Mouse (Mus musculus): Measurements from ENCODE around the gene Gm26920.

Gene Gm26920

DNA sequence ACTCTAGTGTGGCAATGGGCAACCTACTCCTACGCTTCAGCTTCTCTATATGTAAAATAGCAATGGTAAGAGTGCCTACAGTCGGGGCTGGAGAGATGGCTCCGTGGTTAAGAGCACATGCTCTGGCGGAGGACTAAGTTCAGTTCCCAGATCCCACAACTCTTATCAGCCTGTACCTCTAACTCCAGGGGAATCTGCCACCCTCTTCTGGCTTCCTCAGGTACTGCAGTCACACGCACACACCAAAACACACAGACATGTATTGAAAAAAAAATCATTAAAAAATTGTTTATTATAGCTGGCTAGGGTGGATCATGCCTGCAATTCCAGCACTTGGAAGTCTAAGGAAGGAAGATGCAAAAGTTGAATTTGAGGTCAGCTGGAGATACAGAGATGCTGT, 27.7 kb downstream of the Gm26920 start:
- in situ Hi-C loops (cut with MboI, MseI): loop anchor here (10.0 kb wide), 1 partner anchor 48 kb away; no protein-coding TSS in a partner anchor

DNA sequence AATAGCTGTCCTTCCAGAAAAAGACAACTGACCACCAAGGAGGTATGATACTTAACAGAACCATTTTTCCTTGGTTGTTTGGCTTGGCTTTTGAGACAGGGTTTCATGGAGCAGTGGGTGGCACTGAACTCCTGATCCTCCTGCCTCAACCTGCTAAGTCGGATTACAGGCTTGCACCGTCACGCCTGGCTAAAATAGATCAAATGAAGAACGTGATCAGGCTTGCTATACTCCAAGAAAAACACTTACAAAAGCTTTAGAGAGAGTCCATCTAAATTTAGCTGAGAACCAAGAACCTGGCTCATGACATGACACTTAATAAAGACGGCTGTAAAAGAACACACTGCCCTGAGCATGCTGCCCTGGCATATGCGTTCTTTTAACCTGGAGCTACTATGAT, 29.9 kb downstream of the Gm26920 start:
- in situ Hi-C loops (cut with MboI, MseI): loop anchor here (10.0 kb wide), 1 partner anchor 46 kb away; no protein-coding TSS in a partner anchor

DNA sequence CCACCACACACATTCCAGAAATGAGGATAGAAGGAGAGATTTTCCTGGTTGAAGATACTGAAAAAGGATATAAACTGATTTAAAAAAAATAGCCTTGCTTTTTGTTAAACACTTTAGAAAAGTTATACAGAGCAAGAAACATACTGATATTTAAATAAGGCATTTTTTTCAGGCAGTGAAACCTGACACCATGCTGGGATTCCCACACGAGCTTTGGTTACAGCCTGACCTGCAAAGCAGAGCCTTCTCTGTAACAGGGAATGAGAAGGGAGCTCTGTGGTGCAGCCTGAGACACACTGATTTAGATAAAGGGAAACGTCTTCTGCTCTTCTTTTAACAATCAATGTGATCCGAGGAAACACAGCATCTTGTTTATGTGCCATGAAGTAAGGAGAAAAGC, 36.6 kb downstream of the Gm26920 start:
- in situ Hi-C loops (cut with MboI, MseI): loop anchor here (10.0 kb wide), 1 partner anchor 99 kb away; the partner anchor contains the start of gene Zfp74

DNA sequence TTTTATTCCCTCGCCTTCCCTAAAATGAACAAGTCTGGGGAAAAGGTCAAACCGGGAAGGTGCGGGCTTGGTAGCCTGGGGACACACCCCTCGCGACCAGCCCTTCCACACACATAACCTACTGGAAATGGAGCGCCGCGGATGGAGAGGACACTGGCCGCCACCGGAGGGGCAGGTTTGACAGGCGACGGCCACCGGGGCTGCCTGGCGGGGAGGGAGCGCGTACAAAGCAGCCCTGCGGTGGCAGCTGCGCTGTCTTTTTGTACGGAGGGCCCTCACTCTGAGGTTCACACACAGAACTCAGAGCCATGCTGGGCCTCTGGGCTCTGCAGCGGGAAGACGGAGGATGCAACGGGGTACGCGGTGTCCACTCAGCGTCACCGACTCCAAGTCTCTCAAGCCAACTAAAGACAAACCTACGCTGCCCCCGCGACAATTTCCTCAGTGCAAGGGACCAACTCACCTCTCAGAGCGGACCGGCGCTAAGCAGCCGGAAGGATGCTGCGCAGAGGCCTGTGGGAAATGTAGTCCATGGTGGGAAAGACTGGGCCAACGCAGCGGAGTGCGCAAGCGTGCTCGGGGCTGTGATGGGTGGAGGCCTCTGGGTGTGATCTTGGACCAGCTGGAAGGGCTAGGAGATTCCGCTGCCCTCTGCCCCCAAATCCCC, 39.2 kb downstream of the Gm26920 start, which contains the start of gene Zfp14:
TSS of gene Zfp14 (minus strand) at position 499 of the 667 bp plus-strand sequence.
- in situ Hi-C loops (cut with MboI, MseI): loop anchor here (10.0 kb wide), 1 partner anchor 96 kb away; the partner anchor contains the start of gene Zfp74

DNA sequence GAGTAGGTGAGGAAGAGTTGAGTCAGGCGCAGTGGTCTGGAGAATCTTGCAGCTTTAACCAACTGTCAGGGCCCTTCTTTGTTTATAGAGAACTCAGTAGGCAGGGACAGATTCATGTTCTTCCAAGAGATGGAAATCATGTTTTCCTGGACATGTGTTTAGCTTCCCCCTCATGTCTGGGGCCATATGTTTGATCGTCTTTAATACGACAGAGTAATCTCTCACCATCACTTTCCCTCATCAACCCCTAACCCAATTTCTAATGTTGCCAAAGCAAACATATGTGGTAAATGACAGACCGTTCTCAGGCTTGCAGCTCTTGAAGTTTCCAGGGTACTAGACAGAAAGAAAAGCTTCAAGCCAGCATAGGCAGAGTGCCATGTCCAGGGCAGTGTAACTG, 42.1 kb downstream of the Gm26920 start:
- in situ Hi-C loops (cut with MboI, MseI): no loop called here

DNA sequence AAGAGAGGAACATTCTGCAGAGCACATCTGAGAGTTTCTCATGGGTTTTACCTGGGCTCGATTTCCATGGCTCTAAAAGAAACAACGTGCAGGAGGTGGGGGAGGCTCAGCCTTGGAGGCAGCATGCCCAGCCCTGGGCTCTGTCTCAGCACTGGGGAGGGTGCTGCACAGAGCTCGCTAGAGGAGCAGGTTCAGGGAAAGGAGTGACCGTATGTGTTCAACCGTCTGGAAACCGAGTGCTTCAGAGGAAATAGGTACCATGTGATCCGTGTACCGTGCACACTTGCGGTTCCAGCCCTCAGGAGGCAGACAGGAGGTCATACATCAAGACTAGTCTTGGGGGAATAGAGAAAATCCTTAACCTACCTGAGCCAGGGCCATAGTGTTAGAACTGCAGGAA, 45.9 kb downstream of the Gm26920 start:
- in situ Hi-C loops (cut with MboI, MseI): no loop called here

DNA sequence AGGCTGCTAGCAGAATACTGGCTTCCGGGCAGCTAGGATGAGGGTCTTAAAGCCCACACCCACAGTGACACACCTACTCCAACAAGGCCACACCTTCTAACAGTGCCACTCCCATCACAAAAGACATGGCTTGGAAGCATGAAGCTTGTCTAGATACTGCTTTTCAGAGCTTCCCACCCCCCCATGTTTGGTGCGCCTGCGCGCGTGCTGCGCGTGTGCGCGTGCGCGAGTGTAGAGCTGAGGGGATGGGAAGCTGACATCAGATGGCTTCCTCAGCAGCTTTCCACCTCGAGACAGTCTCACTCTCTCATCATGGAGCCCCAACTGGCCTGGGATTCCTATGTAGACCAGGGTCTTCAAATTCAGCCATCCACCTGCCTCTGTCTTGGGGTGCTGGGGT, 55.9 kb downstream of the Gm26920 start:
- in situ Hi-C loops (cut with MboI, MseI): no loop called here

DNA sequence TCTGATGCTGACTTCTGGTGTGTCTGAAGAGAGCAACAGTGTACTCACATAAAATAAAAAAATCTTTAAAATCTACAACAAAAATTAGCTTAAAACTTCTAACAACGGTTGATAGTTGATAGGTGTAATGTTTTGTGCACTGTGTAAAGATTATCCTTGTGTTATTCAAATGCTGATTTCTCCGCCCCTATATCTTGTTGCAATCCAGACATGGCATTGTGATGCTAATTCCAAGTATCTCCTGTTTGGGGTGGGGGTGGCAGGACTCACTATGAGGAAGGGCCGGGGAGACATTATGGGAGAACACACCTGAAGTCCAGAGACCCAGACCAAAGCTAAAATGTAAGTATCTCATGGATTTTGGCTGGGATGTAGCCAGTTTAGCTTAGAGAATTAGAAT, 58.8 kb downstream of the Gm26920 start:
- in situ Hi-C loops (cut with MboI, MseI): no loop called here

DNA sequence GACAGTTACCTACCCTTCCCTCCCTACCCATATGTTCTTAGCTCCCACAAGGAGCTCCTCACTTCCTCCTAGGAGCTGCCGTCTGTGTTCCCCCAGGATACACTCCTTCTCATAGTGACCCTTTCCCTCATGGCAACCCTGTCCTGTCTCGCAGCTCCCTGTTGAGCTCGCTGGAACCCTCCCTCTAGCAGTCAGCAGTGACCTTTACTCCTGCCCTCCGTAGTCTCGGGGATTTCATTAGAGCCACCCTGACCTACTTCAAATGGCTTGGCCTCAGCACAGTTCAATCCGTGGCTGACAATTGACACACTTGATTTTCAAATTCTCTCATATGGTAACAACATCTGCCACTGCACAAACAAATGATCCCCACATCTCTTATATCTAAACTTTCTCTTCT, 59.5 kb downstream of the Gm26920 start:
- in situ Hi-C loops (cut with MboI, MseI): no loop called here

DNA sequence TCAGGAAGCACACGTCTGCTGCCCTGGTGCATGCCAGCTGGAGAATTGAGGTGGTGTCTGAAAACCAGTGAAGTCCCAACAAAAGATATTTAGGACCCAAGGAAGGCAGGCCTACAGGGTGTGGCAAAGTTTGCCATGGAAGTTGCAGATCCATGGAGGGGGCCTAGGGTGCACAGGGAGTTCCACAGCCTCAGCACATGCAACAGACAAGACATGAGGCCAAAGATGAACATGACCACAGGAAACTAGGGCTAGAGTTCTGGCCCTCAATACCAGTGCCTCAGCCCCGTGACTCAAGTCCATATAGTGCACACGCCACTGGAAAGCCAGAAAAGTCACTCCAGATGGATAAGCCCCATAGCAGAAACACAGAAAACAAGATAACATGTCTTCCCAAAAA, 61.6 kb downstream of the Gm26920 start:
- in situ Hi-C loops (cut with MboI, MseI): no loop called here

DNA sequence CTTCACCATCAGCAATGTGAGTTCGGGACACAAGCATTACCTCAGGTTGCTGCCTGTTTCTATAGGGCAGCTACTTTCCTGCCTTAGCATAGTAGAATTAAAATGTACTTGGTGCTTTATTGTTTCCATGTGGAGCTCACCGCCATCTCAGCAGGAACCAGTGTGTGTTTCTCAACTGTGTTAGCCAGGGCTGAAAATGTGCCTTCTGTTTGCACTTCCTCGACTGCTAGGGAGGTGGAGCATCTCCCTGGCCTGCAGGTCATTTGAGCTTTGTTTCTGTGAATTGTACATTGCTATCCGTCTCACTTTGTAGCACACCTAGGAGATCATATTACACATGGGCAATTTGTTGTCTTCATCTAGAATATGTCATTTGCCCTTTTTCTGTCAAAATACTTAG, 62.9 kb downstream of the Gm26920 start:
- in situ Hi-C loops (cut with MboI, MseI): no loop called here

DNA sequence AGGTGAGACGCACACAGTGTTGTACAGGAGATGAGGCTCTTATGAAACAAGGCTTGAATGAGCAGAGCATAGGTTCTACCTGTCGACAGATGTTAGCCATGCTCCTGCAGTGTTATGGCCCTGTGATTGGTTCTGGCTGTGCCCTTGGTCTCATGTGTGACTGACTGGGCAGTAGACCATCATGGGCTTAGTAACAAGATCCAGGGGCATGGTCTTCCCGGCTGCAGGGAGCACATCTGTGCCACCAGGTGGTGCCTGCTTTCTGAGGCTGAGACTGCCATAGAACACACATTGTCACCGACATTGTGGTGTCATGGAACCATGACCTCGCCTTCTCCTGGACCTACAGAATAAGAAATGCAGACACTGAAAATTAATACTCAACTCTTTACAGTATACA, 64.9 kb downstream of the Gm26920 start:
- in situ Hi-C loops (cut with MboI, MseI): no loop called here

DNA sequence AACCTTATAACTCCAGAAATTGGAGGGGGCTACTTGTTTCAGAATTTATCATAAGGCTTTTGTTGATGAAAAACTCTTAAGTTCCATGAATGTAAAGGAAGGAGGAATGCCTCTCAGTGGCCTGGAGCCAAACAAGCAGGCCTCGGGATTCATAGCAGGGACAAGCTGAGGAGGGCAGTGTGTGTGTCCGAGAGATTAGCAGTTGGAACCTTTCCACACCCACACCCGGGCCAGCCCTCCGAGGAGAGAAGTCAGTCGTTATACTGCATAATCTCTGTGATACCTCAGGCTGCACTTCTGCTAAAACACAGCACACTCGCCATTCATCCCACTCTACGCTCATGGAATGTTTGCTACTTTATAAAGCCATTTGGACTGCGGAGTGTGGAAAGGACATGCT, 66.4 kb downstream of the Gm26920 start:
- in situ Hi-C loops (cut with MboI, MseI): no loop called here

DNA sequence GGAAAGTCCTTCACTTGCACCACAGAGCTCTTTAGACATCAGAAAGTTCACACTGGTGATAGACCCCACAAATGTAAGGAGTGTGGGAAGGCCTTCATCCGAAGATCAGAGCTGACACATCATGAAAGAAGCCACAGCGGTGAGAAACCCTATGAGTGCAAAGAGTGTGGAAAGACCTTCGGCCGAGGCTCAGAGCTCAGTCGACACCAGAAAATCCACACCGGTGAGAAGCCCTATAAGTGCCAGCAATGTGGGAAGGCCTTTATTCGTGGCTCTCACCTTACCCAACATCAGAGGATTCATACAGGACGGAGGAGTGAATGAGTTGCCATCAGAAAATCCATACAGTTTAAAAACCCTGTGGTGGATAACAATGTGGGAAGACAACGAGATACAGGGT, 66.9 kb downstream of the Gm26920 start:
- in situ Hi-C loops (cut with MboI, MseI): no loop called here

DNA sequence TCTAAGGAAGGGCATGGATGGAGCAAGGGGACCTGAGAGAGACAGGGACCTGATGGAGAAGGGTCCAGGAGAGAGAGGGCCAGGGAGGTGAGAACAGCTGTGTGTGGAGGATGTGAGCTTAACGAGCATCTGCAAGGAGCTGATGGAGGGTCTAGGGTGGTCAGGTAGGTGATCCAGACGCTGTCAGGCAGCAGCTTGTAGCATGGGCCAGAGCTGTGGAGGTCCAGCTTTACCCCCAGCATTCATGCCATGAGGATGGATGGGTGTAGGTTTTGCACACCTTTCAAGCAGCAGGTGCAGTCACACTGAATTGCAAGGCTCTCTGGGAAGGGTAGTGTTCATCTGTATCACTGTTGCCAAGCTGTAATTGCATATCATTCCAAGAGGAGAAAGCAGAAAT, 70.7 kb downstream of the Gm26920 start:
- in situ Hi-C loops (cut with MboI, MseI): loop anchor here (10.0 kb wide), 1 partner anchor 45 kb away; no protein-coding TSS in a partner anchor

DNA sequence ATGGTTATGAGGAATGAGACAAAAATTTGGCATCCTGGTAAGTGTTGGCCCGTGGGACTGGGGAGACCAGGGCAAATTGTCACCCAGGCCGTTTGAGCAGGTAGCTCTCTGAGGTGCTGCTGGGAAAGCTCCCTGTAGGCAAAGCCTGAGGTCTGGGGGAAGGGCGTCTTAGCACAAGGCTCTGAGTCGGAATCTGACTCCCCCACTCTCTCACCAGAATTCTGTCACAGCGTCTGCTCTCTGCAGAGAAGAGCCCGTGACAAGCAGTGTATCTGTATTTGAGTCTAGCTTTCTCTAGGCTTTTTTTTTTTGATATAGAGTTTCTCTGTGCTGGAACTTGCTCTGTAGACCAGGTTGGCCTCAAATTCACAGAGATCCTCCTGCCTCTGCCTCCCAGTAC, 73.0 kb downstream of the Gm26920 start:
- in situ Hi-C loops (cut with MboI, MseI): loop anchor here (10.0 kb wide), 1 partner anchor 48 kb away; no protein-coding TSS in a partner anchor

DNA sequence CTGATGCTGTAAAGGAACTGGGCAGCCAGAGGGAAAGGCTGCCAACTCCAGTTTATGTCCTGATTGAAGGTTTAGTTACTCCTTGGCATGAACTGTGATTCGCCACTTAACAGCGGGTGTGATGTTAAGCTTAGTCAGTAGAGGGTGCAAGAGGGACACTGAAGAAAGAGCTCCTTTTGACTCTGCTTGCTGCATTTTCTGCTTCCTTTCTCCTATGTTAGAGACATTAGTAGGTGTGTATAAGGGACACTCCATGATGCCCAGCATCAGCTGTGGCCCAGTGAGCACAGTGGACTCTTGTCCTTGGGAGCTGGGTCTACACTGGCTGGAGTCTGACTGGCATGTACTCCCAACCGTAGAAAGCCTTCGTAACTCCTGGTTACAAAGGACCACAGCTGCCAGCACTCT, 77.2 kb downstream of the Gm26920 start:
- in situ Hi-C loops (cut with MboI, MseI): loop anchor here (10.0 kb wide), 1 partner anchor 52 kb away; no protein-coding TSS in a partner anchor

DNA sequence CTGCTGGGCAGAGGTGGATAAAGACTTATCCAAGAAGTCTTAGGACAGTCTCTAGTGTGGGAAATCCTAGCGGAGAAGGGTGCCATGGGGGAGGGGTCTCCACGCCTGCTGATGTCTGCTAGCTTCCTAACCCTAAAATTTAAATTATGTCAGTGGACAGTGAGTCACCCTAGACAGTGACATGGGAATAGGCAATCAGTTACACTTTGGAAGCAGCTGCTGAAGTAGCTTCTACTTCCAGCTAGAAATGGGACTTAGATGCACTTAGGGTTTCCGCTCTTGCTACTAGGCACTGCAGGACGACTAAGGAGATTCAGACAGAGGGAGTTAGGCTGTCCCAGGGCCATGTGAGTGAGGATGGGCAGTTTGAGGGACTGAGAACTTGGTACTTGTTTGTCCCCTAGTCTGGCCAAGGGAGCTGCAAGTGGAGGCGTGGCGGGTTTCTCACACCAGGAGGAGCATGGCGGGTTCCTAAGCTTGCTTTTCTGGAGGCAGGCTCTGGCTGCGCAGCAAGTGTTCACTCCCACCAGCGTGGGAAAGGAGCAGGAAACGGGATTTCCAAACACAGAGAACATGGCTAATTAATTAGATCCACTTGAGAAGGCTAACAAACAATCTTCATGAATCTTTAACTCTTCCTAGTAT, 79.5 kb downstream of the Gm26920 start:
- in situ Hi-C loops (cut with MboI, MseI): loop anchor here (10.0 kb wide), 1 partner anchor 54 kb away; no protein-coding TSS in a partner anchor

DNA sequence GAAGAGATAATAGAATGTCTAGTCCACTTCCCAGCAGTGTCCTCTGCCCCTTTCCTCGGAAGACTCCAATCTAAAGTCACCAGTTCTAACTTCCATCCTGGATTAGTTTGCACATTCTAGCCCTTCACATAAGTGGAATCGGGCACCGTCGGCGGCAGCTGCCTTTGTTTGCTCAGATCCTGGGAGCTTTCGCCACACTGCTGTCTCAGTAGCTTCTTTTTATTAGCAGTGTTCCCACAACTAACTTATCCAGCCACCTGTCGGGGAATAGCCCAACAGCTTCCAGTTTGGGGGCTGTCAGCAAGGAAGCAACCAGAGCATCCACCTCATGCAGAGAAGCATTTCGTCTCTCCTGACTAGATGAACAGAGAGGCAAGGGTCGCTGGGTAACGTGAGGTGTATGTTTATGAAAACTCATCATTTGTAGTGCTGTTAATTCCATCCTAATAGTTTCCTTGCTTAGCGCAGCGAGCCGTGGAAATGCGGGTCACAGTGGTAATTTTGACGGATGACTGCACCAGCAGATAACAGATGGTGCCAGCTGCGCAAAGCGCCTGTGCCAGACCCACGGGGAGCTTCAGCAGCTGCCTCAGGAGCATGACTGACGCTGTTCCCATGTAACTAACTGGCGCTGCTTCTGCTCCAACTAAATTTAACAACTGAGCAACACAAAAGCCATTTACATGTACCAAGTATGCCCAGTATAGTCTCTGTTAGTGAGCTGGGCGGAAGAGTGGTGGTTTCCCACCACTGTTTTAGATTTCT, 80.7 kb downstream of the Gm26920 start:
- in situ Hi-C loops (cut with MboI, MseI): loop anchor here (10.0 kb wide), 1 partner anchor 55 kb away; no protein-coding TSS in a partner anchor

DNA sequence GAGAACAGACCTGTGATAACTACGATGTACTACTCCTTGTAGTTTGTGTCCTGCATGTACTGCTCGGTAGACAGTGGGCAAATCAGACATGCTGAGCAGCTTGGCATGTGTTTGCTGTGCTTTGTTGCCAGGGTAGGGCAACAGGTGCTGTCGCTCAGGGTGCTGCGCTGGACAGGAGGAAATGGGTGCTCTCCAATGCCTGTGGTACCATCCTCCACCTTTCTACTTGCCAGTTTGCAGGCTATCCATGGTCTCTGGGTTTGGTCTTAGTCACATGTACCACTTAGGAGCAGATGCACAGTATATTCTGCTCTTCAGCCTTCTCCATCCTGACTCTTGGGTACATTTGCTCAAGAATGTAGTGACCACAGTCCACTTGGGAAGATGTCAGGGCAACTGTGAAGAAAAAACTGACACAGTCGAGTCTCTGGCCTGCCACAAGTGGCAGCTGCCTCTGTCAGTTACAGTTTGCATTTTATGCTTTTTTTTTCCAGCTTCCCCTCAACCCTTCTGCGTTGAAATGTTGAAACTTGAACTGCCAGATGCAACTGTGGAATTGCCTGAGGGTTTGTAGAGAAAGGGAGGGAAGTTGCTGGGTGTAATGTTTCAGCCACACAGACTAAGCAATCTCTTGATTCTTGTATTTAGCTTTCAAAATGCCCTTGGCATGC, 82.1 kb downstream of the Gm26920 start:
- in situ Hi-C loops (cut with MboI, MseI): no loop called here

DNA sequence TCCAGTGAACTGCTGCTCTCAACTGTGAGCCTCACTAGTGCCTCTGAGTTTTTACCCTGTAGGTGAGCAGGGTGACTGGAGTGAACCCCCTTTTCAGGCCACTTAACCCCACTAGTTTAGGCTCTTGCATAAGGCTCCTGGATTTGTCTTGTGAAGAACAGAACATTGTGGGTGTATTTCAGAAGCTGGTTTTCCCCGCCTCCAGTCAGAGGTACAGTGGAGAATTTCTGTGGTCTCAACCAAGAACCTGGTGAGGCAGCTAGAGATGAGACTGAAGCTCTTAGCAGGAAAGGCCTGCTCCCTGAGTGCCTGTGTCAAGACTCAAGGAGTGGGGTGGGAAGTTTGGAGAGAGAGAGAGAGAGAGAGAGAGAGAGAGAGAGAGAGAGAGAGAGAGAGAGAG, 82.6 kb downstream of the Gm26920 start:
- in situ Hi-C loops (cut with MboI, MseI): no loop called here
